Mouse (Mus musculus) right cerebral cortex, postnatal 10 days (tissue): ENCODE measurements around the gene Cdt1.

Experiments
- DNase-seq, 2 experiments: peaks; one replicate each; pipeline ENCODE4 v3.0.0; 2021; ENCODE audit warnings: low spot score in 2 of 2

Gene Cdt1

DNA sequence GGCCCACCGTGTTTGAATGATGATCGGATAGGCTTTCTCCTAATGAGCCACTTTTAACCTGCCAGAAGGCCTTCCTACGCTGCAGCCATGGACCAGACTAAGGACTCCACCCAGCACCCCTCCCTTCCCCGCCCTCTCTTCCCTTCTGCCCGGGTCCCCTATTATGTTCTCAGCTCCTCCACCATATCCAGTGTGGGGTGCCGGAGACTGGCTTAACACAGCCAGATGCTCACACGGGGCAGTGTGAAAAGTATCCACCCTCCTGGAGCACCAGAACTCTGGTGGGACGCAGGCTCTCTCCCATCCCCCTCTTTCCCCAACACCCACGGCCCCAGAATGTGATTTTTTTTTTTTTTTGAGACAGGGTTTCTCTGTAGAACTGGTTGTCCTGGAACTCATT is 5.8 kb downstream of the Cdt1 start:
- DNase-seq: no peak

- no peak for DNase-seq
Observed at GRCm38 (mm10) chr8:122574264-122574663, 6.4 kb downstream of the Cdt1 start.

- no peak for DNase-seq
Observed at GRCm38 (mm10) chr8:122574667-122575251, 6.9 kb downstream of the Cdt1 start.

GRCm38 (mm10) chr8:122575286-122575685 is 7.5 kb downstream of the Cdt1 start:
- no peak for DNase-seq

DNA sequence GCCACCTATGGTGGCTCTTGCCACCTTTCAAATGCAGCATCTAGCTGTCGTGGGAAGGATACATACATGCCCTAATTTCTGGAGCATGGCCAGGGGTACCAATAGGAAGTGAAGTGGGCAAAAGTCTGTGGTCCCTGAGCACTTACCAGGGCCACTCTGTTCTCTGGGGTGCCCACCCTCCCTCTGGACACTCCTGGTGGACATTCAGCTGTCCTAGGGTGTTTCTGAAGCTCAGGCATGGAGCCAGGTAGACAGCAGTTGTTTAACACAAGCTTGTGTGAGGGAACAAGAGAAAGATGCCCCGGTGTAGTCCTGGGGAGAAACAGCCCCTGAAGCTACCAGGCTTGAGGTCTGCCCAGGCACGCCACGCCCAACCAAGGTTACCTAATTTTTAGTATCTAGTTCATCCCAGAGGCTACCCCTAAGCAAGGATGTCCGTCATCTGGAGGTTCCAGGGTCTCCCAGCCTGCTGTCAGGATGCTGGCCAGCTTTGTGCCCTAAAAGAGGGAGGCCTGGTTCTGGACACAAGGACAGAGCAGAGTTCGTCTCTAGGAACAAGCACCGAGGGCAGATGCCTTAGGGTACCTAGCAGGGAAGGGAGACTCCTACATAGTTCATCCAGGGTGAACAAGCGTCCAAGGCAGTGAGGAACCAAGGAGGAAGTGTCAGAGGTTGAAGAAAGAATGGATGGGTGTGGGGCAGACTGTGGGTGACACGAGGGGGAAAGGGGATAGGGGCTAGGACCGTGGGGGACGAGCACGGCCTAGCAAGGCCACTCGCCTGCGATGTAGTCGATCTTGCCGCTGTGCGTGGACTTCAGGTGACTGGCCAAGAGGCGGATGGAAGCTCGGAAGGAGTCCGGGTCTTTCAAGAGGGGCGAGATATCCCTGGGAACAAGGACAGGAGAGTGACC is 8.2 kb downstream of the Cdt1 start:
- DNase-seq: no peak

DNA sequence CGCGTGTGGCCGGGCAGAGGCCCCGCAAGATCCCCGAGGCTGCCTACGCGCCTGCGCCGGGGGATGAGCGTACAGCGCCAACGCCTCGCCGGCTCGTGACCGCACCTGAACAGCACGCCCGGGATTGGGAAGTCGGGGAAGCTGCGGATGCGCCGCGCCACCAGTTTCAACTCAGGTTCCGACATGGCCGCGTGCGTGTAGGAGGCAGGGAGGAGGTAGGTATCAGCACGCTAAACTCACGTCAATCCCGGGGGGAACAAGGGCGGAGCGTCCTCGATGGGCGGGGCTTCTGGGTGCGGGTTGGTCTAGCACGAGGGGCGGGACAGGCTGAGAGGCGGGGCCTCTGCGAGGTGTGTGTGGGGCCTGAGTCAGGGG is 8.8 kb downstream of the Cdt1 start, which contains the start of gene Aprt:
Aprt (minus strand) TSS at position 262 of the 375 bp plus-strand sequence.
- peak; percentile 95 to 96 for DNase-seq

GRCm38 (mm10) chr8:122577116-122577515 is 9.3 kb downstream of the Cdt1 start:
- no peak for DNase-seq

DNA sequence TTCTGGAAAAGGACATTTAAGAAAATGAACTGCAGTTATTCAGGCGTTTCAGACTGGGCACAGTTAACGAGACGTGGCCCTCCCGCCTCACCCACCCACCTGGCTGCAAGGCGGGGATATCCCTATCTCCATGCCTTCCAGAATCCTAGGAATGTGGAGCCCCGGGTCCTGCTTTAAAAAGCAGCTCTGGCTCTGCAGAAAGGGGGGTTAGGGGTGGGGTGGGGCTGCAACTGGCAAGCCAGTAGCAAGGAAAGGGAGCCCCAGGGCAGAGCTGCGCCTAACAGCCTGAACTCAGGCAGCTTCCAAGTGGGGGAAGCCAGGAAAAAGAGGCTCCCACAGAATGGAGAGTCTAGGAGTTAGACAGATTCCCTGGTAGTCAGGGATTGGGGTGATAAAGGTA is 11.4 kb downstream of the Cdt1 start:
- no peak for DNase-seq

DNA sequence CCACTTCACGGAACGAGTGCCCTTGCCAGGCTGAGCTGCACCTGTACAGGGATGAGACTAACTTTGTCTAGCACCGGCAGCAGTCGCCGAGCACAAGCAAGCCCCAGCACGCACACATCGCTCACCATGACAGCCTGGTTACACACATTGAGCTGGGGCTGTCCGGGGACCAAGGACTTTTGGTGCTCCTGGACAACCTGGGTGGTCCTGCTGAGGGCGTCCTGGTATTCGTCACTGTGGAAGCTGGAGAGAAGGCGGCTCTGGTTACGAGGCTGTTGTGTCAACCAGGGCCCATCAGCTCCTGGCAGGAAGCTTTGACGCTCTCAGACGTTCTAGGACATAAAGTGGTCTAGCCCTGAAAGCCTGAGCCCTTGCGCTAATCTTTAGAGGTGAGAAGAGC is 13.1 kb downstream of the Cdt1 start:
- no peak for DNase-seq

- DNase-seq: no peak
Observed at GRCm38 (mm10) chr8:122584981-122585380, 17.2 kb downstream of the Cdt1 start.

DNA sequence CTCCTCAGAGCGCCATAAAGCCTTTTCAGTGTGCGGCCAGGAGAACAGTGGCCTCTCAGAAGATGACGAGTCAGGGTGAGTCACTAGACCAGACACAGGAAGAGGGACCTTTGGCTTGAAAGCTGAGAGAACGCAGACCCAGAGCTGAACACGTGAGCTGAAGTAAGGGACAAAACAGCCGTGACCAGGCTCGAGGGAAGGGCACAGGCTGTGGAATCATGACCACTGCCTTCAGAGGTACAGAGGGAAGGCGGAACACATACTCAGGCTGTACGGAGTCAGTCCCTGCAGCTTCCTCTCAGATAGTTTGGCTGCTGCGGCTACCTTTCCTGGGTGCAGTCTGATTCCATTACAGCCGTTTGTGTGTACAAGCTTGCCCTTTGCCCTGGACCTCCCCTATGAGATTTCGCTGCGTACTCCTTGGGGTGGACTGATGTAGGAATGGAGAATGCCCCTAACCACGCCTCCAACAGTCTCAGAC is 17.6 kb downstream of the Cdt1 start:
- no peak for DNase-seq

DNA sequence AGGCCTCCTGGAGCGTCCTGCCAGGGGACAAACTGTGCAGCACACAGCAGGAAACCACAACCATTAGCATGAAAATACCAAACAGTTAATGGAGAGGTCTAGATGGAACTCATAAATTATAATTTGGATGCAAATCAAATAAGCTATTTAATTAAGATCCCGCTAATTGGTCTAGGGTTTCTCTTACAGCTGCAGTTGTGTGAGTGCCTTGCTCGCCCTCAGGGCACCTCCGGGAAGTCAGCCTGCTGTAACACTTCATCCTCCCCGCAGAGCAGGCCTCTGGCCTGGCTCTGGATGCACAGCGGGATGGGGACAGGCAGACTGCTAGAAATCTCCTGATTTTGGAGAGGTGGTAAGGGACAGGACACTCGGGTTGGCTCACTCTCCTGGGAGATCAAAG is 18.4 kb downstream of the Cdt1 start:
- no peak for DNase-seq

DNA sequence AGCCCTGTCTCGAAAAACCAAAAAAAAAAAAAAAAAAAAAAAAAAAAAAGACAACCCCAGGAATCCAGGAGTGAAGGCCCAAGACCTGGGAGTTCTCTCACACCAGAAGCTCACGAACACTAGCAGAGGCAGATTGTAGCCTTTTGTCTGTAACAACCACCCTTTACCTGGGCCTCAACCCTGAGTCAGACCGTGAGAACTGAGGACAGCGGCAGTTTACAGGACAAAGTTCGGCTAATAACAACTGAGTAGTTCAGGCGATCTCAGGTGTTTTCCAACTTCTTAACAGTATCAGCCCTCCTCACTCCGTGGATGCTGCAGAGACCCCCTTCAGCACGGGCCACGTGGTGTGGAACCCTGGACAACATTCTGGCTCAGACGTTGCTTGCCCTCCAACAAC is 18.9 kb downstream of the Cdt1 start:
- DNase-seq: no peak

- DNase-seq: no peak
Observed at GRCm38 (mm10) chr8:122593240-122593639, 25.4 kb downstream of the Cdt1 start.

- DNase-seq: no peak
Observed at GRCm38 (mm10) chr8:122593783-122594507, 26.1 kb downstream of the Cdt1 start.

DNA sequence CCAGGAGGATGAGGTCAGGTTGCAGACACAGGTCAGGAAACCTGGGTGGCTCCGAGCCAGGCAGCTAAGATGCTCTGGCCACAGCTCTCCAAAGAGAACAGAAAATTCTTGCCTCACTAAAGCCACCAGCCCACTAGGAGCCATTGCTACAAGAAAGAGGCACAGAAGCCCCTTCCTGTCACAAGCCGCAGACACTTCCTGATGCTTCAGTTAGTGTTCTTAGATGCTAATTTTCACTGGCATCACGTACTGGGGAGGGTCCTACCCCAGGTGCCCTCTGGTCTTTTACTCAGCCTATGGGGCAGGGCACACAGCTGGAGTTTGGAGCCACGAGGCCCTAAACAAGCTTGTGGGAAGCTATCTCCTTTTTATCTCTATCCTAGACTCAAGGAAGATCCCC is 28.2 kb downstream of the Cdt1 start:
- DNase-seq: no peak

GRCm38 (mm10) chr8:122600666-122601065 is 32.9 kb downstream of the Cdt1 start:
- DNase-seq: no peak

DNA sequence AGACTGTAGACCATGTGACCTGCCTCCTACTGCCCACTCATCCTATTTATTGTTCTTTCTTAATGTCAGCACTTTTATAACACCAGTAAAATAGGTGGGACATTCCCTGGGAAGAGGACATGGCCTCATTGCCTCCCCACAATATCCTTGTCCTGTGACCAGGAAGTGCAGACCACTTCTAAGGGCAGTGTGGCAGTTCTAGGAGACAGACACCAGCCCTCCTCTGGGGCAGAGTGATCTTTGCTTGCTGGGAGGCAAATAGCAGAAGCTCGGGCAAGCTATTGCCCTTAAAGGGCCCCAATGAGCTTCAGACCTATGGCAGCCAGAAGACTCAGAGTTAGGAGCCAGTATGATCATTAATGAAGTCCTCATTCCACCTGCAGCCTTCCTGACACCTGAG is 36.8 kb downstream of the Cdt1 start:
- no peak for DNase-seq

DNA sequence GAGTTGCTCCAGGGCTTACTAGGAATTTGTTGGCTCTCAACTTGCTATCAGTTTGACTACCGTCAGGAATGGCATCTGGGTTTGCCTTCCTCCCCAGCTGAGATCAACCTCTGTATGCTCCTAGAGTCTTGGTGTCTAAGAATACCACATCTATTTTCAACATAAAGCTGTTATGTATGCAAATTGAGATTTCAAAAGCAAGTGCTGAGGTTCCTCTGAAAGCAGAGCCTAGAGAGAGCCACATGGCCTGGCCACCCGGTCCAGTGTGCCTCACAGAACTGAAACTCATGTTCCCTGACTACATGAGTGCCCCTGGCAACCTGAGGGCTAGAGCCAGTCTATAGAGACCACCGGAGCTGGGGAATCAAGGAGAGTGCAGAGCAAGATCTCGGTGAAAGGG is 37.6 kb downstream of the Cdt1 start:
- DNase-seq: peak in 1 of 2 experiments; percentile 47

DNA sequence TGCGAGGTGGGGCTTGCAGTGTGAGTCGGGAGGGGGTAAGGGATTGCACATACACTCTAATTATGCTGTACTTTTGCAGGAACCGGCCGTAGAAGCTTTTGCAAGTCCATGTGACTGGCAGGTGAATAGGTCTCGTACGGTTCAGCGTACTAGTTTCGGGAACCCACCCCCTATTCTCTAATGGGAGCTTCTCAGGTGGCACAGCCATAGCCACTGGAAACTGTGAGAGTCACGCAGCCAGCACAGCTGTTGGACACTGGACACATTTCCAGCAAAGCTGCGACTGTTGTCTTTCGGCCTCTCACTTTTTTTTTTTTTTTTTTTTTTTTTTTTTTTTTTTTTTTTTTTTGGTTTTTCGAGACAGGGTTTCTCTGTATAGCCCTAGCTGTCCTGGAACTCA is 39.0 kb downstream of the Cdt1 start:
- no peak for DNase-seq

DNA sequence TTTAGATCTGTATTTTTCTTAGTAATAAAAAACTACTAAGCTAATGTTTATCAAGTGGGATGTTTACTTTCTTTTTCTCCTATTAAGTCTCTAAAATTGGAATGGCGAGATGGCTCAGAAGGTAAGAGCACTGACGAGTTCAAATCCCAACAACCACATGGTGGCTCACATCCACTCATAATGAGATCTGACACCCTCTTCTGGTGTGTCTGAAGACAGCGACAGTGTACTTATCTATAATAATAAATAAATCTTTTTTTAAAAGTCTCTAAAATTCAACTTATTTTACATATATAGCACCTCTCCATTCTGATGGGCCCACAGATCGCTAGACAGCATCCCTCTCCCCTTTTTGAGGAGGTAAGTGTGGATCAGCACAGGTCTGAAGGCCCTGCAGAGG is 42.4 kb downstream of the Cdt1 start:
- DNase-seq: no peak

DNA sequence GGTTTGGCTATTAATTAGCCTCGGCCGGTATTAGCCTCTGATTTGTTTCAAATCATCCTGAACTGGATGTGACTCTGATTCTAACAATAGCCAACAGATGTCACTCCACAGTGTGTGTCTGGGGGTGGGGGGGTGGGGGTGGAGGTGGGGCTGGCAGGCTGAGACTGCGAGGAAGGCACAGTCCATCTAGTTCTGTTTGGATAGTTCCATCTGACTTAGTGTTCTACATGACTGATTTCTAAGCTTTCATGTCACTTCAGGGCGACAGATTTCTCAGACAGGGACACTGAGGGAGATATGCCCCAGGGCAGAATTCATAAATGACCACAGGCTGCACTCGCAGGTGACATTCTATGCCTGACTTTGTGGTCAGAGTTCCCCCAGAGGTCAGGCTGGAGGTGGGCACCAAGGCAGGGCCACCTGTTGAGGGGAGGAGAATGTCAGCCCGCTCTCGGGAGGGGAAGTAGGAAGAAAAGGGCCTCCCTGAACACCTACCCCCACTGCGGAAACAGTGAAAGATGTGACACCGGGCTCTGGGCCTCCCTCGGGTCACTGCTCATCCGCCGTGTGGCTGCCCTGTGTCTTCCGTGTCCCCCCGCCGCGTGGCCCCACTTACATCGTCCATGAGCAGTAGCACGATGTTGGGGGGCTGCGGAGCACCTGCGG is 42.9 kb downstream of the Cdt1 start:
- DNase-seq: no peak
